Mouse (Mus musculus) hindbrain, embryonic 10.5 days (tissue): Measurements from ENCODE around the gene Chd4. TPM values are rescaled to one million over a fixed set of nuclear protein-coding genes. Genes with fewer than 3 reads are reported as not detected.
A peak's percentile ranks its signal among the peaks of the same experiment; 100 is the strongest.
"Not testable (repeated sequence)": the region's sequence is repeated elsewhere in the genome, so short reads cannot be mapped to it uniquely, and the experiment has no call there.

Experiments
- DNase-seq: peaks from one replicate; pipeline ENCODE4 v3.0.0-alpha.2; 2017; ENCODE audit warnings: low spot score
- H3K27ac ChIP-seq: fragments of 300-500 bp; sonication (generic); 2 replicates; pipeline ENCODE4 v1.5.1; 2016; ENCODE audit warnings: mild to moderate bottlenecking, moderate library complexity
- H3K27me3 ChIP-seq: fragments of 300-500 bp; sonication (generic); 2 replicates; pipeline ENCODE4 v1.6.1; 2016; ENCODE audit warnings: mild to moderate bottlenecking; ENCODE audit not compliant: poor library complexity, insufficient read depth, severe bottlenecking
- H3K36me3 ChIP-seq: fragments of 300-500 bp; sonication (generic); 2 replicates; pipeline ENCODE4 v1.6.1; 2016; ENCODE audit warnings: mild to moderate bottlenecking, moderate library complexity
- H3K4me1 ChIP-seq: fragments of 300-500 bp; sonication (generic); replicated peaks from 2 replicates; pipeline ENCODE4 v1.6.1; 2016; ENCODE audit warnings: mild to moderate bottlenecking
- H3K4me3 ChIP-seq: fragments of 300-500 bp; sonication (generic); 2 replicates; pipeline ENCODE4 v1.5.1; 2016; ENCODE audit warnings: mild to moderate bottlenecking, moderate library complexity
- H3K9me3 ChIP-seq: fragments of 300-500 bp; sonication (generic); 2 replicates; pipeline ENCODE4 v1.6.1; 2016; ENCODE audit warnings: mild to moderate bottlenecking, moderate library complexity
- WGBS: fragments of 180-500 bp; shearing (Covaris S2); methylation state at CpG from one replicate; pipeline ENCODE4 v1.1.7; 2016; 5-methylcytosine and 5-hydroxymethylcytosine counted together
- polyA plus RNA-seq: library from polyadenylated mRNA; unstranded; fragments of >200 nt; fragmentation: Nextera tagmentation; extraction: Ambion mirVana; gene quantifications from 2 replicates; pipeline ENCODE4 v1.2.1, GENCODE M21; 2016

The Chd4 gene
- 95.7 and 97.6 TPM in 2 replicates for polyA plus RNA-seq

GRCm38 (mm10) chr6:125095391-125096278, at the start of gene Chd4:
Gene Chd4, plus strand, starts transcription at chr6:125095981.
- peaks cover 34% of the 10 kb centered on the region for H3K36me3 ChIP-seq
- peak within 1 kb of the TSS; percentile 100 for H3K4me3 ChIP-seq
- no peaks in the 10 kb centered on the region for H3K9me3 ChIP-seq
- H3K27ac ChIP-seq, result peak within 1 kb of the TSS; percentile 98
- 3% methylated on average over 45 of the region's 45 CpGs for WGBS
- DNase-seq, result peak; percentile 94
- H3K27me3 ChIP-seq, result no peaks in the 10 kb centered on the region
- H3K4me1 ChIP-seq, result peaks cover 62% of the 10 kb centered on the region

DNA sequence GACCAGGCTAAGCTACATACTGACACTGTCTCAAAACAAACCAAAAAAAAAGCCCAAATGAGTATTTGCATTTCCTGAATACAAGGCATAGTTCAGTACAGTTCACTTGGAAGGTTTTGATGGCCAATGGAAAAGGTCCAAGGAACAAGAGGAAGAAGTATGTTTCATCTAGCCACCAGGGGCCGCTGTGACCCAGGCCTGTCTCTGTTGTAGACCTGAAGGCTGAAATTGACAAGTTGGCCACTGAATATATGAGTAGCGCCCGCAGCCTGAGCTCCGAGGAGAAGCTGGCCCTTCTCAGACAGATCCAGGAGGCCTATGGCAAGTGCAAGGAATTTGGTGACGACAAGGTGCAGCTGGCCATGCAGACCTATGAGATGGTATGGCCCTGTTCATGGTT, 49.1 kb upstream of the Chd4 start:
- WGBS, result 43% methylated on average over 5 of the region's 5 CpGs
- H3K27ac ChIP-seq, result no peak overlapping the region
- H3K36me3 ChIP-seq, result peaks cover 83% of the 10 kb centered on the region
- no peaks in the 10 kb centered on the region for H3K9me3 ChIP-seq
- no peak overlapping the region for H3K4me3 ChIP-seq
- no peaks in the 10 kb centered on the region for H3K27me3 ChIP-seq
- DNase-seq, result peak; percentile 76
- no peaks in the 10 kb centered on the region for H3K4me1 ChIP-seq

DNA sequence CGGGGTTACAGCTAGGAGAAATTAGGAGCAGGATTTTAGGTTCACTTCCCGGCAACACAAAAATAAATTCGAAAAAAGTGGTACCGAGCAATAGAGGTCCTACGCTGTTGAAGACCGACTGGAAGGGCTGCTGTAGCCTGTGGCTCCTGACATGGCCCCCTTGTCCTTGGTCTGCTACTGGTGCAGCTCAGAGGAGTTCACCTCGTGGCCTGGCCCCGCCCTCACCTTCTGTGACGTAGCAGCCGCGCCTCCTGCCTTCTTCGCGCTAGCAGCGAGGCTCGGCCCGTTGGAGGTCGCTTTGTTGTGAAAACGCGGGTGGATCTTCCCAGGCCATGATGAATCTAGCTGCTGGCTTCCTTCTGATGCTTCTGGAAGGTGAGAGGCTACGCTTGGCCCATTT, 46.1 kb upstream of the Chd4 start, which contains the start of gene Acrbp:
TSS of gene Acrbp (plus strand) at position 12 of the 400 bp plus-strand sequence.
- H3K9me3 ChIP-seq, result no peaks in the 10 kb centered on the region
- WGBS, result 38% methylated on average over 20 of the region's 20 CpGs
- H3K27me3 ChIP-seq, result no peaks in the 10 kb centered on the region
- H3K27ac ChIP-seq, result no peak within 1 kb of the TSS
- DNase-seq, result no peak
- H3K4me1 ChIP-seq, result no peaks in the 10 kb centered on the region
- no peak within 1 kb of the TSS for H3K4me3 ChIP-seq
- peaks cover 97% of the 10 kb centered on the region for H3K36me3 ChIP-seq

DNA sequence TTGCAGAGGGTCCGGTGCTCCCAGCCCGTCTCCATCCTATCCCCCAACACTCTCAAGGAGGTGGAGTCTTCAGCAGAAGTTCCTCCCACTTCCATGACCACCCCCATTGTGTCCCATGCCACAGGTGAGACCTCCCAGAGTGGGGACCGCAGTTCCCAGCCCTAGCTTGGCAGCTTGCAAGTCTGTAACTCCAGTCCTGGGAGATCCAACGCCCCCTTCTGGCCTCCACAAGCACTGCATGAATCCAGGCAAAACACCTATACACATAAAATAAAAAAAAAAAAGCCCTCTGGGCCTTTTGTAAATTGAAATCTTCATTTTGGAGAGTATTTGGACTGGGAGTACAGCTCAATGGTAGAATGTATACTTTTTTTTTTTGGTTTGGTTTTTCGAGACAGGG, 44.5 kb upstream of the Chd4 start:
- Histone ChIP-seq H3K9me3 (no peaks in the 10 kb centered on the region), H3K4me1 (no peaks in the 10 kb centered on the region), H3K36me3 (peaks cover 90% of the 10 kb centered on the region), H3K27ac (no peak overlapping the region), H3K27me3 (no peaks in the 10 kb centered on the region), H3K4me3 (no peak overlapping the region)
- WGBS, result 65% methylated on average over 5 of the region's 5 CpGs
- peak; percentile 18 for DNase-seq

- Histone ChIP-seq H3K27ac (peak overlapping the region; percentile 77; the same call in 1 of the 2 replicates), H3K4me1 (peaks cover 19% of the 10 kb centered on the region), H3K36me3 (0 out of 2 replicates have a peak, but pooled peaks cover 2% of the 10 kb centered on the region), H3K4me3 (no peak overlapping the region), H3K27me3 (no peaks in the 10 kb centered on the region), H3K9me3 (no peaks in the 10 kb centered on the region)
- DNase-seq, result peak; percentile 26
- 28% methylated on average over 6 of the region's 6 CpGs for WGBS
Measured at GRCm38 (mm10) chr6:125061493-125061892, 34.3 kb upstream of the Chd4 start.

GRCm38 (mm10) chr6:125062511-125062910, 33.3 kb upstream of the Chd4 start:
- 80% methylated on average over 5 of the region's 5 CpGs for WGBS
- Histone ChIP-seq H3K36me3 (no peaks in the 10 kb centered on the region), H3K4me1 (peaks cover 19% of the 10 kb centered on the region), H3K4me3 (no peak overlapping the region), H3K9me3 (no peaks in the 10 kb centered on the region), H3K27me3 (no peaks in the 10 kb centered on the region), H3K27ac (no peak overlapping the region)
- no peak for DNase-seq

DNA sequence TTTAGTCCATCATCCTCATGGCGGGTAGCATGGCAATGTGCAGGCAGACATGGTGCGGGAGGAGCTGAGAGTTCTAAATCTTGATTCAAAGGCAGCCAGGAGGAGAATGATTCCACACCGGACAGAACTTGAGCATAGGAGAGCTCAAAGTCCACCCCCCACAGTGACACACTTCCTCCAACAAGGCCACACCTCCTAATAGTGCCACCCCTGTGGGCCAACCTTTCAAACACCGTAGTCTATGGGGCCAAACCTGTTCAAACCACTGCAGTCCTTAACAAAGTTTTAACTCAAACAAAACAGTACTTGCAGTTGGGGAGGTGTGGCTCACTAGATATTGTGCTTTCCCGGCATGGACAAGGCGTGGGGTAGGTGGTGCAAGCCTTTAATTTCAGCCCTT, 31.9 kb upstream of the Chd4 start:
- WGBS, result 85% methylated on average over 6 of the region's 6 CpGs
- DNase-seq, result no peak

DNA sequence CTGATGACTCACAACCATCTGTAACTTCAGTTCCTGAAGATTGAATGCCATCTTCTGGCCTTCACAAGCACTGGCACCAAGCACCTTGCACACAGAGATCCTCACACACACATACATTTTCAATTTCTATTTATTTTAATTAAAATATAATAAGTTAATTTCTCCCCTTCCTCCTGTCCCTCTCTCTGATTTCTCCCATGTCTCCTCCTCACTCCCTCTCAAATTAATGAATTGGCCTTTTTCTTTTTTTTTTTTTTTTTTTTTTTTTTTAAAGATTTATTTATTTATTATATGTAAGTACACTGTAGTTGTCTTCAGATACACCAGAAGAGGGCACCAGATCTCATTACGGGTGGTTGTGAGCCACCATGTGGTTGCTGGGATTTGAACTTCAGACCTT, 30.6 kb upstream of the Chd4 start:
- no CpG with 5 or more reads among the region's 1 CpGs for WGBS
- not testable (repeated sequence) for H3K4me3 ChIP-seq, H3K27me3 ChIP-seq, H3K36me3 ChIP-seq, DNase-seq, H3K9me3 ChIP-seq, H3K27ac ChIP-seq
- H3K4me1 ChIP-seq, result peaks cover 19% of the 10 kb centered on the region

More for the DNA sequence above, 31.9 kb upstream of the Chd4 start:
- no peaks in the 10 kb centered on the region for H3K27me3 ChIP-seq
- no peak overlapping the region for H3K27ac ChIP-seq
- H3K9me3 ChIP-seq, result no peaks in the 10 kb centered on the region
- H3K4me3 ChIP-seq, result no peak overlapping the region
- no peaks in the 10 kb centered on the region for H3K36me3 ChIP-seq
- peaks cover 19% of the 10 kb centered on the region for H3K4me1 ChIP-seq

DNA sequence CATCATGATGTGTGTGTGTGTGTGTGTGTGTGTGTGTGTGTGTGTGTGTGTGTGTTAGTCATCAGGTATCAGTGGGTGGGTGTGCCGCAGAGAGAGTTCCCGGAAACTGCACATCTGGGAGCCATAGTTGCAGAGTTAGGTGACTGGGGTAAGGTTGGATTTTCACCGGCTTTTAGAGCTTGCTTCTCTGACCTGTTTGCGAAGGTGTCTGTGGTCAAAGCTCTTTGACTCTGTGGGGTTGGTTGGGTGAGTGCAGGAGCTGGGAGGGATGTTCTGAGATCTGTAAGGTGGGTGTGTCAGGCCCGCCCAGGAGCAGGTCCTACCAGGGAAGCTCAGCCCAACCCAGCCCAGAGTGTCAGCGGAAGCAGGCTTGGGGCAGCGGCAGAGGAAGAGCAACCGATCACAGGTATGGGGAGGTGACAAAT, 28.2 kb upstream of the Chd4 start, which contains the start of gene Lpar5:
TSS of gene Lpar5 (plus strand) at position 350 of the 425 bp plus-strand sequence.
- Histone ChIP-seq H3K27ac (no peak within 1 kb of the TSS), H3K4me3 (no peak within 1 kb of the TSS), H3K9me3 (no peaks in the 10 kb centered on the region), H3K27me3 (no peaks in the 10 kb centered on the region), H3K4me1 (peaks cover 10% of the 10 kb centered on the region), H3K36me3 (no peaks in the 10 kb centered on the region)
- 56% methylated on average over 8 of the region's 8 CpGs for WGBS
- DNase-seq, result no peak

DNA sequence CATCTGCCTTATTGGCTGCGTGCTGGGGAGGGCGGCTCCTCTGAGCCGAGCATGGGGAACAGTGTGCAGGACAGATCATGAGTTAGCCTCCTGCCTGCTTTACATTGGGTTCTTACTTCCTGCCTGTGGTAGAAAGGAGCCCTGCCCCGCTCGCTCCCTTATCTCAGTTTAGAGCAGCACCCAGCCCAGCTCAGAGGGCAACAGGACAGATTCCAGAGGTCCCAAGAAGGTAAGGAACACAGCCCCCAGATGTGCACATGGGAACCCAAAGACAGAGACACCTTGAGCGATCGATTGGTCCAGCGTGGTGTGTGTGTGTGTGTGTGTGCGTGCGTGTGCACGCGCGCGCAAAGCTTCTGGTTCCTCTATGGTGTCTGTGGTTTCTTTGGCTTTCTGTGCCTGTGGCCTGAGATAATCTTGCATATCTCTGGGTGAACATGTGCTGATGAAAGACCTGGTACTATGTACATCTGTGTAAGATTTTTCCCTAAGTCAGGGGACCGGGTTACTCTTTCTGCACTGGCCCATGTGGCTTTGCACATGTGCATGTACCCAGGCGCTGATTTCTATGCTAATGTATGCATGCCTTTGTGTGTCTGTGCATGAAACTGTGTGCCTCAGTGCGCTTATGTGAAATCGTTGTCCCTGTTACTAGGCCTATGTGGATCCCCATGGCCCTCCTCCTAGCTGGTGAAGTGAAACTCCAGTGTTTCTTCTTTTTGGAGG, 24.4 kb upstream of the Chd4 start:
- peak overlapping the region; percentile 80 for H3K27ac ChIP-seq

GRCm38 (mm10) chr6:125071896-125072279, 23.9 kb upstream of the Chd4 start:
- WGBS, result 24% methylated on average over 2 of the region's 2 CpGs
- no peaks in the 10 kb centered on the region for H3K9me3 ChIP-seq
- no peaks in the 10 kb centered on the region for H3K36me3 ChIP-seq
- DNase-seq, result no peak
- H3K4me1 ChIP-seq, result peaks cover 9% of the 10 kb centered on the region
- peak overlapping the region; percentile 80 for H3K27ac ChIP-seq
- H3K27me3 ChIP-seq, result no peaks in the 10 kb centered on the region
- no peak overlapping the region for H3K4me3 ChIP-seq

More for the DNA sequence above, 24.4 kb upstream of the Chd4 start:
- Histone ChIP-seq H3K4me3 (no peak overlapping the region), H3K9me3 (no peaks in the 10 kb centered on the region), H3K27me3 (no peaks in the 10 kb centered on the region), H3K36me3 (no peaks in the 10 kb centered on the region), H3K4me1 (peaks cover 9% of the 10 kb centered on the region)
- WGBS, result 82% methylated on average over 18 of the region's 18 CpGs
- no peak for DNase-seq

DNA sequence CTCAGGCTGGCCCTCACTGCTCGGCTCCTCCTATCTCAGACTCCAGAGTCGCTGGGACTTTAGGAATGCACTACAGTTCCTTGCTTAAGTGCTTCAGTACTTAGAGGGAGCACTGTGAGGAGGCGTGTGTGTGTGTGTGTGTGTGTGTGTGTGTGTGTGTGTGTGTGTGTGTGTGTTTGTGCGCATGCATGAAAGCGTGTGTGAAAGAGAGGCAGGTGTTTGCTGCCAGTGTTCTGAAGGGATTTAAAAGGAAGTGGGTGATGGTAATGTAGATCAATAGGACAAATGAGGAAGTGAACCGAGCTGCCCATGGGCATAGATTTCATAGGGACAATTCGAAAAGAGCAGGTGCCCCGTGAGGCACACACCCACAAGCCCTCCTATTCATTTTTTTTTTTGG, 22.0 kb upstream of the Chd4 start:
- WGBS, result 76% methylated on average over 8 of the region's 8 CpGs
- no peaks in the 10 kb centered on the region for H3K36me3 ChIP-seq
- peaks cover 9% of the 10 kb centered on the region for H3K4me1 ChIP-seq
- DNase-seq, result no peak
- no peak overlapping the region for H3K4me3 ChIP-seq
- H3K9me3 ChIP-seq, result no peaks in the 10 kb centered on the region
- H3K27me3 ChIP-seq, result no peaks in the 10 kb centered on the region
- no peak overlapping the region for H3K27ac ChIP-seq

GRCm38 (mm10) chr6:125081394-125081793, 14.4 kb upstream of the Chd4 start:
- Histone ChIP-seq H3K9me3 (no peaks in the 10 kb centered on the region), H3K27me3 (peaks cover 26% of the 10 kb centered on the region), H3K4me3 (peak overlapping the region; percentile 57), H3K4me1 (peaks cover 24% of the 10 kb centered on the region), H3K36me3 (no peaks in the 10 kb centered on the region), H3K27ac (peak overlapping the region; percentile 91)
- DNase-seq, result no peak
- WGBS, result 26% methylated on average over 25 of the region's 25 CpGs
